Comparison of ENCODE assay signal across 18 mouse cellular contexts in genomic region chr17:12700373-12700772, GRCm38 (mm10). TPM values are rescaled to one million over a fixed set of nuclear protein-coding genes. Genes with fewer than 3 reads are reported as not detected.
"Had no signal": no experiment of that assay in that cellular context is flagged by ENCODE, and none has a peak within 500 bp of the region (broad histone marks: within the 10 kb centered on the region; RNA-seq: fewer than 3 reads in every experiment).

No protein-coding gene starts in this region.

- ATAC-seq: lung, postnatal 0 days; midbrain, embryonic 15.5 days had no signal

- H3K4me2 ChIP-seq: liver, embryonic 13.5 days; midbrain, embryonic 11.5 days; midbrain, embryonic 15.5 days; neural tube, embryonic 12.5 days had no signal

- H3K9me3 ChIP-seq: limb, embryonic 10.5 days; liver, embryonic 13.5 days; midbrain, embryonic 15.5 days; neural tube, embryonic 12.5 days had no signal

- H3K27me3 ChIP-seq: midbrain, embryonic 15.5 days; neural tube, embryonic 12.5 days had no signal

- DNase-seq: kidney, adult 9 months; kidney, postnatal 36 days; layer of hippocampus, adult 9-11 months; layer of hippocampus, postnatal 36 days; liver, embryonic 13.5 days; lung, adult 2 months; lung, postnatal 36 days; spleen, adult 18-20 months; thymus, postnatal 4 days had no signal

- H3K4me3 ChIP-seq: limb, embryonic 10.5 days; liver, embryonic 13.5 days; midbrain, embryonic 15.5 days; neural tube, embryonic 12.5 days had no signal

- H3K9ac ChIP-seq: liver, embryonic 13.5 days; midbrain, embryonic 15.5 days; neural tube, embryonic 12.5 days had no signal

- H3K4me1 ChIP-seq: liver, embryonic 13.5 days; midbrain, embryonic 15.5 days; neural tube, embryonic 12.5 days had no signal

- H3K27ac ChIP-seq: limb, embryonic 10.5 days; liver, embryonic 13.5 days; midbrain, embryonic 15.5 days; neural tube, embryonic 12.5 days had no signal

RNA-seq across cellular contexts. Expression of gene Slc22a1, which starts 24.7 kb away (rescaled TPM):
- total RNA-seq: layer of hippocampus, adult 18-20 months; layer of hippocampus, postnatal 36 days; megakaryocyte progenitor cell, adult 5-6 weeks; monocyte, adult 5-6 weeks; neutrophil, adult 5-6 weeks had no signal
- polyA plus RNA-seq: limb, embryonic 10.5 days; liver, embryonic 13.5 days; midbrain, embryonic 11.5 days; midbrain, embryonic 15.5 days; neural tube, embryonic 12.5 days had no signal
